Mouse (Mus musculus) spleen, adult 2 months (tissue): ENCODE data around the gene Zdhhc13.

Experiments
- CTCF ChIP-seq: fragments of 200-500 bp; IDR thresholded peaks from 2 replicates; pipeline ENCODE4 v1.5.1; 2011; ENCODE audit warnings: mild to moderate bottlenecking, inconsistent platforms; ENCODE audit not compliant: insufficient read depth, insufficient read length, insufficient replicate concordance; ENCODE audit errors: extremely low read depth
- POLR2A ChIP-seq: fragments of 200-500 bp; IDR thresholded peaks from 2 replicates; pipeline ENCODE4 v1.6.1; 2011; ENCODE audit warnings: low read depth, low read length, inconsistent platforms

DNA sequence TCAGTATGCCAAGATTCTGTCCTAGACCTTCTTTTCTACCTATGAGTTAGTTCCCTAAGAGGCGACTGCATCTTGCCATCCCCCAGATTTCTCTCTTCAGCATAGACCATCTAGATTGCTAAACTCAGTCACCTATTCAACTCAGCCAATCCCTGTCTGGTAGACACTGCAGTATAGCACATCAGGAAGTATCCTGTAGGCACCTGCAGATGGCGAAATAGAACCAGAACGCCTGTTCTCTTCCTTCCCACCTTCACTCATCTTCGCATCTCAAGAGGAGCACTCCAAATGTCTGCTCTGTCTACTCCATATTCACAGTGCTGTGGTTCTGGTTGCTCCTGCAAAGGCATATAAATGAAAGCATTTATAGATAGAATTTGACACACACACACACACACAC, 17.8 kb downstream of the Zdhhc13 start:
- TF ChIP-seq POLR2A (no peak), CTCF (no peak)
